Mouse (Mus musculus) hindbrain, embryonic 12.5 days (tissue): Measurements from ENCODE around the gene Gm39115. TPM values are rescaled to one million over a fixed set of nuclear protein-coding genes. Genes with fewer than 3 reads are reported as not detected.
"Not testable (repeated sequence)": the region's sequence is repeated elsewhere in the genome, so short reads cannot be mapped to it uniquely, and the experiment has no call there.

Experiments
- ATAC-seq: fragments of 200-750 bp; cut with Nextera tagmentation; 2 replicates; pipeline ENCODE4 v1.8.0; 2017; ENCODE audit warnings: moderate TSS enrichment; ENCODE audit not compliant: low FRiP score
- H3K27ac ChIP-seq: fragments of 300-500 bp; sonication (generic); 2 replicates; pipeline ENCODE4 v1.5.1; 2016; ENCODE audit warnings: mild to moderate bottlenecking
- H3K27me3 ChIP-seq: fragments of 300-500 bp; sonication (generic); 2 replicates; pipeline ENCODE4 v1.6.1; 2016; ENCODE audit warnings: mild to moderate bottlenecking
- H3K36me3 ChIP-seq: fragments of 300-500 bp; sonication (generic); 2 replicates; pipeline ENCODE4 v1.6.1; 2016; ENCODE audit warnings: mild to moderate bottlenecking
- H3K4me1 ChIP-seq: fragments of 300-500 bp; sonication (generic); 2 replicates; pipeline ENCODE4 v1.6.1; 2016
- H3K4me2 ChIP-seq: fragments of 300-500 bp; sonication (generic); replicated peaks from 2 replicates; pipeline ENCODE4 v1.6.1; 2016; ENCODE audit warnings: mild to moderate bottlenecking
- H3K4me3 ChIP-seq: fragments of 300-500 bp; sonication (generic); 2 replicates; pipeline ENCODE4 v1.5.1; 2016; ENCODE audit warnings: mild to moderate bottlenecking
- H3K9ac ChIP-seq: fragments of 300-500 bp; sonication (generic); 2 replicates; pipeline ENCODE4 v1.6.1; 2016; ENCODE audit warnings: mild to moderate bottlenecking, moderate library complexity
- H3K9me3 ChIP-seq: fragments of 300-500 bp; sonication (generic); replicated peaks from 2 replicates; pipeline ENCODE4 v1.6.1; 2016; ENCODE audit warnings: mild to moderate bottlenecking
- WGBS: fragments of 180-500 bp; shearing (Covaris S2); methylation state at CpG from one replicate; pipeline ENCODE4 v1.1.7; 2016; 5-methylcytosine and 5-hydroxymethylcytosine counted together
- polyA plus RNA-seq: library from polyadenylated mRNA; unstranded; fragments of >200 nt; fragmentation: Nextera tagmentation; extraction: Ambion mirVana; gene quantifications from 2 replicates; pipeline ENCODE4 v1.2.1, GENCODE M21; 2016

Gene Gm39115
- polyA plus RNA-seq, 1 experiment from 2014 or later: not detected

DNA sequence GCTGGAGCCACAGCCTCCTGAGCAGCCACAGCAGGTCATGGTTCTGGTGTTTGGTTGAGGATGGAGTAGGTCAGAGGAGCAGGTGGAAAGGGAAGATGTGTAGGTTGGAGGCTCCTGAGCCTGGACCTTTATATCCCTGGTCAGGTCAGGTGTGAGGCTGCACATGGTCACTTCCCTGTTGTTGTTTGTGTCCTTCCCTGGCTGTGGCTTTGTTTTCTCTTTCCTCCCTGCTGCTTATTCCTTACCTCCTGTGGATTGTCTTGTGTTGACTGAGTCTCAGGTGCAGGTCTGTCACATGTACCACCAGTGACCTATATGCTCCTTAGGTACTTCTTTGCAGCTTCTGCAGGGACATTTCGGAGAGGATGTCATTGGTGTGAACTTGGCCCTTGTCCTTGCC, 8.7 kb upstream of the Gm39115 start, which contains the start of gene Gm45337:
Gm45337 (minus strand) TSS at position 101 of the 400 bp plus-strand sequence.
- no peaks in the 10 kb centered on the region for H3K36me3 ChIP-seq
- no peak within 1 kb of the TSS for H3K27ac ChIP-seq
- ATAC-seq: no peak
- no peaks in the 10 kb centered on the region for H3K4me1 ChIP-seq
- H3K9ac ChIP-seq: no peak within 1 kb of the TSS
- no peaks in the 10 kb centered on the region for H3K9me3 ChIP-seq
- no peak within 1 kb of the TSS for H3K4me3 ChIP-seq
- H3K4me2 ChIP-seq: no peak within 1 kb of the TSS
- H3K27me3 ChIP-seq: no peaks in the 10 kb centered on the region
- WGBS: 75% methylated on average over 1 of the region's 1 CpGs

DNA sequence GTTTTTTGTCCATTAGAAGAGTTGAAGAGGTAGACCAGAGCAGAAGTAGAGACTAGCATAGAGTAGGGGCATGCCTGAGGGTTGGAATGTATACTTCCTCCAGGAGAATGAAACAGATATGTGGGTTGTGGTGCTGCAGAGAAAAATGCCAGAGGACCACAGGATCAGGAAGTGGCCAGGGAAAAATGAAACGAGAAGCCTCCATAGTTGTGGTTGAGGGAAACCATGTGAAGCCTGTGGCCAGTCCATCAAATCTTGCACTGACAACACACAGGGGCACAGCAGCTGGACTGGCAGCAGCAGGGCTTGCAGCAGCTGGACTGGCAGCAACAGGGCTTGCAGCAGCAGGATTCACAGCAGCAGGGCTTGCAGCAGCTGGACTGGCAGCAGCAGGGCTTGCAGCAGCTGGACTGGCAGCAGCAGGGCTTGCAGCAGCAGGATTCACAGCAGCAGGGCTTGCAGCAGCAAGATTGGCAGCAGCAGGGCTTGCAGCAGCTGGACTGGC, 7.7 kb upstream of the Gm39115 start:
- H3K4me3 ChIP-seq, H3K36me3 ChIP-seq, H3K27me3 ChIP-seq, H3K9me3 ChIP-seq, H3K9ac ChIP-seq, H3K4me2 ChIP-seq, H3K27ac ChIP-seq, ATAC-seq, H3K4me1 ChIP-seq: not testable (repeated sequence)
- 50% methylated on average over 1 of the region's 1 CpGs for WGBS

DNA sequence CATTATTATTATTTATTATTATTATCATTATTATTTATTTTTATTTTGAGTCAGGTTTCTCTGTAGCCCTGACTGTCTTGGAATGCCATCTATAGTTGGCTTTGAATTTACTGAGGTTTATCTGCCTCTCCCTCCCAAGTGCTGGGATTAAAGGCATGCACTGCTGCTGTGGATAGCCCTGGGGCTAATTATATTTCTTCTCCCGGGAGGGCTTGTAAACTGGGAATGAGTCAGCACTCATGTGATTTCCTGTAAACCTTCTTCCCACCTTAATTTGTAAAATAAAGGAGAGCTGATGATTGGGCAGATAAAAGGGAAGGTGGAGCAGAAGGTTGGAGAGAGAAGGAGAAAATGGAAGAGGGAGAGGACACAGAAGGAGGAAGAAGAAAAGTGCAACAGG, 4.9 kb upstream of the Gm39115 start:
- no peak overlapping the region for H3K27ac ChIP-seq
- H3K9ac ChIP-seq: no peak overlapping the region
- no peaks in the 10 kb centered on the region for H3K9me3 ChIP-seq
- no peak overlapping the region for H3K4me2 ChIP-seq
- no peaks in the 10 kb centered on the region for H3K36me3 ChIP-seq
- no peaks in the 10 kb centered on the region for H3K4me1 ChIP-seq
- no peak for ATAC-seq
- 51% methylated on average over 1 of the region's 1 CpGs for WGBS
- no peak overlapping the region for H3K4me3 ChIP-seq
- H3K27me3 ChIP-seq: no peaks in the 10 kb centered on the region

DNA sequence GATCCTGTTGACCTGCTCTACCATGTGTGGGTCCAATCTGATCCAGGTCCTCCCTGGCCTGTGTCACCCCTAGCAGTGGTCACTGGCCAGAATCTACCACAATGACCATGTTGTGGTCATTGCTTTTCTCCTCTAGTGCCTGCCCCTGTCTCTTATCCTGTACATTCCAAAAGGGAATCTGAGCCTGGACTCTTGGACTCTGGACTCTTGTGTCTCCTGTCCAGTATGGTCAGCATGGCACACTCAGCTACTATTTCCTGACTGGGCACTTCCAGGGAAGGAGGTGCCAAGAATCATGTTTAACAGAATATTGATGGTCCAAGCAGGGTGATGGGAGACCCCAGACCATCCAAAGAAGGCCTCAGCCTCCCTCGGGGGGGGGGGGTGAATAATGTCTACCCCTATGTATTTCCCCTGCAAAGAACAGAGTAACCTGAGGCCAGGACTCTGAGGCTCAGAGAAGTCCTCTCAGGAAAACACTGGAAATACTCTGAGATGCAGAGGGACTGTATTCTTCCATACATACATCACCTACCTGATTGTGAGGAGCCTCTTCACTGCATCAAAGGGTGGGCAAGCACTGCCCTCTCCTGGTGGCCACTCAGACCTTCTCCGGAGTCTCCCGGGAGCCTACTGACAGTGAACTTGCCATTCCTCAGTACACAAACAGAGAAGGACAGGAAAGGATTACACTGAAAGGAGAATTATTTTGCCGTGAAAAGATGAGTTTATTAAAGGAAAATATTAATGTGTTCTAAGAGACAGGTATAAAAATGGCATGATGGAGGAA, 1.4 kb downstream of the Gm39115 start:
- no peak for ATAC-seq
- Histone ChIP-seq H3K36me3 (no peaks in the 10 kb centered on the region), H3K27ac (no peak overlapping the region), H3K4me3 (no peak overlapping the region), H3K4me1 (no peaks in the 10 kb centered on the region), H3K9me3 (no peaks in the 10 kb centered on the region), H3K4me2 (no peak overlapping the region), H3K9ac (no peak overlapping the region), H3K27me3 (0 out of 2 replicates have a peak, but pooled peaks cover 2% of the 10 kb centered on the region)
- WGBS: 59% methylated on average over 4 of the region's 4 CpGs

DNA sequence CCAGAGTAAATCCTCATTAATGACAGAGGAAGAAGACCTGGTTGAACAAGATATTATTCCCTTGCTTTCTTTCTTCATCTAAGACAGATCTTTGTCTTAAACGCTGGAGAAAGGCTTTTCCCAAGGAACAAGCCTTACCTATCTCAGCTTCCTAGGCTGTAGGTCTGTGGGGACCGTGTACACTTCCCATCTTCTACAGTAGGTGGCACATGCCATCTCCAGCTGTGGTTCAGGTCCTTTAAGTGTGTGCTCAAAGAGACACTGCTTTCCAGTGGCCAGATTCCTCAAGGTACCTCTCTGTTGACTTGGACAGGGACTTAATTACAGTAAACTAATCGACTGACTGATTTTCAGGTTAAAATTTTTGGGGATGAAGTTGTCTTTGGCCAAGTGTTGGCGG, 7.0 kb downstream of the Gm39115 start:
- Histone ChIP-seq H3K36me3 (no peaks in the 10 kb centered on the region), H3K27me3 (0 out of 2 replicates have a peak, but pooled peaks cover 2% of the 10 kb centered on the region), H3K4me3 (no peak overlapping the region), H3K9me3 (no peaks in the 10 kb centered on the region), H3K27ac (no peak overlapping the region), H3K9ac (no peak overlapping the region), H3K4me2 (no peak overlapping the region), H3K4me1 (no peaks in the 10 kb centered on the region)
- ATAC-seq: no peak
- WGBS: 73% methylated on average over 4 of the region's 4 CpGs

DNA sequence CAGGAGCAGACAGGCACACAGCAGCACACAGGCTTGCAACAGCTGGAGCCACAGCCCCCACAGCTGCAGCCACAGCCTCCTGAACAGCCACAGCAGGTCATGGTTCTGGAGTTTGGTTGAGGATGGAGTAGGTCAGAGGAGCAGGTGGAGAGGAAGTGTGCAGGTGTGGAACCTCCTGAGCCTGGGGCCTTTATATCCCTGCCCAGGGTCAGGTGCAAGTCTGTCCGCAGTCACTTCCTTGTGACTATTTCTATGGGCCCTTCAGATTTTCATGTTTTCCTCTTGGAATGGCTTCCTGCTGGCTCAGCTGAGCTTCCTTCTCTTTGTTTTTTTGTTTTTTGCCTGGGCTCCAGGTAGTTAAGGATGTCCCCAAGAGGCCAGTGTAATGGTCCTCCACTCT, 15.2 kb downstream of the Gm39115 start, which contains the start of gene Gm45618:
Gm45618 (minus strand) TSS at position 101 of the 400 bp plus-strand sequence.
- not testable (repeated sequence) for ATAC-seq, H3K4me2 ChIP-seq, H3K36me3 ChIP-seq, H3K4me3 ChIP-seq, H3K27me3 ChIP-seq, H3K9me3 ChIP-seq, H3K9ac ChIP-seq, H3K4me1 ChIP-seq, H3K27ac ChIP-seq
- 90% methylated on average over 1 of the region's 1 CpGs for WGBS

DNA sequence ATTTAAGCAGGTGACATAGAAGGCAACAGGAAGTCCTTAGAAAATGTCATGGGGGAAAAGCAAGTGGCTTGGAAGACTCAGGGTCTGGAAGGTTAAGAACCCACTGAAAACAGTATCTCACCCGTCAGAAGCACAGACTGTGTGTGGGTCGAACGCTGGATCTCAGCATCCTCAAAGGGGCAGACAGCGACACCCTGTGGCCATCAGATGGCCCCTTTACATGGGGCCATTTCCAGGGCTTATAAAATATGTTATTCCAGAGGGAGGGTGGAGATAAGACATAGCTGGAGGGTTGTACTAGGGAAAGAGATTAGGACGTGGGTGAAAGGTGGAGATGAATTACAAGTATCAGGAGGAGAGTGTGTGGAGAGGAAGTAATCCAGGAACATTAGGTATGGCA, 16.2 kb downstream of the Gm39115 start:
- Histone ChIP-seq H3K4me1 (no peaks in the 10 kb centered on the region), H3K27ac (no peak overlapping the region), H3K9ac (no peak overlapping the region), H3K36me3 (no peaks in the 10 kb centered on the region), H3K4me2 (no peak overlapping the region), H3K27me3 (no peaks in the 10 kb centered on the region), H3K4me3 (no peak overlapping the region), H3K9me3 (no peaks in the 10 kb centered on the region)
- ATAC-seq: no peak
- WGBS: 27% methylated on average over 5 of the region's 5 CpGs

DNA sequence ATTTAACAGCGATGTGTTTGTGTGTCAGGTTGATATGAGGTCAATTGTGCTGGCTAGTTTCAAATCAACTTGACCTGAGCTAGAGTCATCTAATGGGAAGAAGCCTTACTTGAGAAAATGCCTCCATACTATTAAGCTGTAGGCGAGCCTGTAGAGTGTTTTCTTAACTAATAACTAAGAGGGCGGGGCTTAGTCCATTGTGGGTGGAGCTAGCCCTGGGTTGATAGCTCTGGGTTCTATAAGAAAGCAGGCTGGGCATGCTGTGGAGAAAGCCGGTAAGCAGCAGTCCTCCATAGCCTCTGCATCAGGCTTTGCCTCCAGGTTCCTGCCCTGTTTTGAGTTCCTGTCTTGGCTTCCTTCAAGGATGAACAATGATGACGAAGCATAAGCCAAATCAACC, 31.1 kb downstream of the Gm39115 start:
- ATAC-seq: no peak
- Histone ChIP-seq H3K27me3 (no peaks in the 10 kb centered on the region), H3K9me3 (no peaks in the 10 kb centered on the region), H3K9ac (no peak overlapping the region), H3K36me3 (no peaks in the 10 kb centered on the region), H3K4me3 (no peak overlapping the region), H3K4me2 (no peak overlapping the region), H3K4me1 (no peaks in the 10 kb centered on the region; the same call in 1 of the 2 replicates), H3K27ac (no peak overlapping the region)
- 59% methylated on average over 5 of the region's 5 CpGs for WGBS

DNA sequence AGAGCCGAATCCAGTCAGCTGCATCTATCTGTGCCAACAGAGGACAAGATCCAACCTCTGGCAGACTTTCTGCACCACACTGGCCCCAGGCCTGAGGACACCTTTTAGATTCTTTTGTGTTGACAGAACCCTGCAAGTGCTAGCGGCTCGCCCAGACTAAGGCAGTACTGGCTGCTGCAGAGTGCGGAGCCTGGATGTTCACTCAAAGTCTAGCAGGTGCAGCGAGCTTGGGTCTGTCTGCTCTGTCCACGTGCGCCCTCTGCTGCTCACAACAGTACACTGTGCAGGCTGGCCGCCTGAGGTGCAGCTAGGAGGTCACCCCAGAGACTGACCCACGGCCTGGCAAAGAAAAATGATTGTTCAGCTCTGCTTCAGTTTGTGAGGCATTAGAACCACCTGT, 38.1 kb downstream of the Gm39115 start:
- no peak overlapping the region for H3K9ac ChIP-seq

DNA sequence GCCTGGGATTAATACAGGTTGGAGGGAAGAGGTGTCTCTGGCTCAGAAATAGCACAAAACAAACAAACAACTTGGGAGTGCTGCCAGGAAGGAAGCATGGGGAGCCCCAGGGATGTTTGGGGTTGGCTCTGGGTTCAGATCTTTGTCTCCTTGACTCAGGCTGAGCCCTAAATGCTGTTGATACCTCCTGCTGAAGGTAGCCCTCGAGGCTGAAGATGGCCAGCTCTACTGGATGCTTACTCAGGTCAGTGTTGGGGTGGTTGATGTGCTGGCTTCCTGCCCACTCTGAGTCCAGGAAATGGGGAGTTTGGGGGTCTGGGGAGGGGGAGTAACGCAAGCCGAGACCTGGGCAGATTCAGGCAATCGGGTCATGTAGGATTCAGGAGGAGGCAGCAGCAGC, 39.1 kb downstream of the Gm39115 start:
- Histone ChIP-seq H3K4me3 (no peak overlapping the region), H3K36me3 (no peaks in the 10 kb centered on the region), H3K9ac (no peak overlapping the region), H3K4me2 (no peak overlapping the region), H3K9me3 (no peaks in the 10 kb centered on the region), H3K27me3 (peaks cover 37% of the 10 kb centered on the region), H3K27ac (no peak overlapping the region), H3K4me1 (peaks cover 37% of the 10 kb centered on the region)
- ATAC-seq: no peak
- WGBS: 70% methylated on average over 4 of the region's 4 CpGs

More for the DNA sequence above, 38.1 kb downstream of the Gm39115 start:
- Histone ChIP-seq H3K4me3 (no peak overlapping the region), H3K27ac (no peak overlapping the region), H3K4me1 (peaks cover 26% of the 10 kb centered on the region), H3K36me3 (no peaks in the 10 kb centered on the region), H3K4me2 (no peak overlapping the region), H3K9me3 (no peaks in the 10 kb centered on the region), H3K27me3 (peaks cover 34% of the 10 kb centered on the region)
- peak; percentile 51 for ATAC-seq
- WGBS: 9% methylated on average over 9 of the region's 9 CpGs

DNA sequence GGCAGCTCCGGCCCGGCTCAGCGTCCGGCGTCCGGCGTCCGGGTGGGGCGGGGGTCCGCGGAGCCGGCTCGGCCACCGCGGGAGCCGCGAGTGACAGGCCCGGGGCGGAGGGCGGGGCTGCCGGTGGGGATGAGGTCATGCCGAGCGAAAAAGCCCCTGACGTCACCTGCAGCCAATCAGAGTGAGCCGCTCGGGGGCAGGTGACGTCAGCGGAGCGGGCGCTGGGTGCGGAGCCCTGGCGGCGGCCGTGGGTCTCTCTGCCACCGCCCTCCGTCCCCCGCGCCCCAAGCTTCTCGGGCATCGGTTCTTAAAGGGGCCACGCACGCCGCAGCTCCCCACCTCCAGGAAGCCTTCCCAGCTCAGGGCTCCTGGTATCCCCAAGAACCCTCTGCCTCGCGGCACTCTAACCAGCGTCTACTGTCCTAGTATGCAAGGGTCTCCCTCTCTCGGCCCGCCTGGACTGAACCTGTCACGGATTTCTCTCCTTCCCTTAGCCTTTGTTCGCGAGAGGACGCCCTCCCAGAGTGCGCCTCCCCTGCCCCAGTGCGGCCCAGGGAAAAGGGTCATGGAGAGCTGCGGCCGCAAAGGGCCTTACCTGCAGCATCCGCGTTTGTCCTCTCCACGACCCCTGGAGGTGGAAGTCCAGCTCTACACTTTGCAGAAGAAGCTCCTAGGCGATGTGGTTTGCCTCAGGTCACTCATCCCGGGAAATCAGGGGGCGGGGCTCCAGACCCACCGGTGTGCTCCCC, 40.5 kb downstream of the Gm39115 start, which contains the start of gene Dusp8:
Dusp8 (minus strand) TSS at position 661 of the 749 bp plus-strand sequence.
- Histone ChIP-seq H3K9ac (peak within 1 kb of the TSS; percentile 92), H3K27me3 (peaks cover 37% of the 10 kb centered on the region), H3K9me3 (no peaks in the 10 kb centered on the region), H3K36me3 (no peaks in the 10 kb centered on the region), H3K27ac (peak within 1 kb of the TSS; percentile 92), H3K4me3 (peak within 1 kb of the TSS; percentile 86), H3K4me1 (peaks cover 50% of the 10 kb centered on the region), H3K4me2 (peak within 1 kb of the TSS; percentile 84)
- WGBS: under 1% methylated on average over 56 of the region's 63 CpGs
- ATAC-seq: peak; percentile 78
